Mouse (Mus musculus) embryo, embryonic 11 days (tissue): Measurements from ENCODE around the gene Zmym6.

Source experiments
- DNase-seq: peaks from one replicate; pipeline ENCODE4 v3.0.0-alpha.2; 2015

Gene Zmym6

DNA sequence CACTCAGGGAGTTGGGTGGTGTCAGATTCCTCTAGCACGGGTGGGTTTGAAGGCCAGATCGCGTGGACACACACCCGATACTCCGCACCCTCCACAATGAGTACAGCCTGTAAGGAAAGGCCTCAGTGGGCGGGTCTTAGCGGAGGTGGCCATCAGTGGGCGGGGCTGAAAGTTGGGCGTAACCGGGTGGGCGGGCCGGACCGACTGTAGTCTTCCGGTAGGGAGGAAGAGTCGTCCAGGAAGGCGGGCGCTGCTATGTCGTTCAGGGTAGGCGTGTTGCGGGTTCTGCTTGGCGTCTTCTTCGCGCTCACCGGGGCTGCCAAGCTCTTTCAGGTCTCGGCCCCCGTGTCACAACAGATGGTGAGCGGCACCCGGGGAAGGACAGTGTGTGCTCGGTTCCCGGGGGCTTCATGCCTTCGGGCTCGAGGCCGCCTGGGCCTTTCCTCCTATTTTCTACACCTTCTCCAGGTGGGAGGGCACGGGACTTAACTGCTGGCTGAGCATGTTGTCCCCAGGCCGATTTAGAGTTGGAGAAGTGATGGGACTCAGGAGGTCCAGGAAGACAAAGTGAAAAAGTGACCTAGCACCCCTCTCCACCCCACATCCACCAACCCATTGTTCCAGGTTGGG, 48.8 kb downstream of the Zmym6 start:
- peak; percentile 95 for DNase-seq

GRCm38 (mm10) chr4:127134687-127135086, 57.5 kb downstream of the Zmym6 start:
- no peak for DNase-seq

- DNase-seq = no peak
These were observed 60.4 kb downstream of the Zmym6 start for GRCm38 (mm10) chr4:127137591-127137990.

GRCm38 (mm10) chr4:127138486-127138885, 61.3 kb downstream of the Zmym6 start:
- no peak for DNase-seq

DNA sequence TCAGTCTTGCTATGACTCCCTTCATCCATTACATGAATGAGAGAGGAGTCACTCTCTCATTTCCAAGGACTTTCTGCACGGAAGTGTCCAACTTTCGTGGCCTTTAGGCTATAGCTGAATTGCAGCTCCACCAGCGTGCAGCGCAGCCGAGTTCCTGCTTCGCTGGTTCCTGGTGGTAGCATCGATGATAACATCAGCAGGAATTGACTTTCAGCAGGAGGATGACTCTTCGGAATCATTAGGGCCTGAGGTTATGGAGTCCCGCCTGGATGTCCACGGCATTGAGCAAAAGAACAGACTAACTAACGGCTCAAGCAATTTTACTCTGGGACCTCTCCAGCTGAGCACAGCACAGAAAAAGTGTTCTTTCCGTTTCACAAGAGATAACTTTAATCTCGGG, 72.8 kb downstream of the Zmym6 start:
- no peak for DNase-seq

- no peak for DNase-seq
These were observed 76.2 kb downstream of the Zmym6 start for GRCm38 (mm10) chr4:127153345-127153744.

GRCm38 (mm10) chr4:127155757-127156156, 78.6 kb downstream of the Zmym6 start:
- no peak for DNase-seq

DNA sequence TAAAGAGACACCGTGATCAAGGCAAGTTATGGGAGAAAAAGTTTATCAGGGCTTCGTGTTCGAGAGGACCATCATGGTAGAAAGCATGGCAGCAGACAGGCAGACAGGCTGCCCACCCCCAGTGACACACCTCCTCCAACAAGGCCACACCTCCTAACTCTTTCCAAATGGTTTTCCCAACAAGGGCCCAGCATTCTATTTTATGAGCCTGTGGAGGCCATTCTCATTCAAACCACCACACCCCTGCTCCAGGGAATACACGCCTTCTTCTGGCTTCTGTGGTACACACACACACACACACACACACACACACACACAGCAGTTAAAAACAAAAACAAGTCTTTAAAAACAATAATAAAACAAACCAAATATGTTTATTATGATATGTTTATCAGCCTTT, 80.6 kb downstream of the Zmym6 start:
- DNase-seq = no peak

GRCm38 (mm10) chr4:127163926-127164325, 86.7 kb downstream of the Zmym6 start:
- no peak for DNase-seq

DNA sequence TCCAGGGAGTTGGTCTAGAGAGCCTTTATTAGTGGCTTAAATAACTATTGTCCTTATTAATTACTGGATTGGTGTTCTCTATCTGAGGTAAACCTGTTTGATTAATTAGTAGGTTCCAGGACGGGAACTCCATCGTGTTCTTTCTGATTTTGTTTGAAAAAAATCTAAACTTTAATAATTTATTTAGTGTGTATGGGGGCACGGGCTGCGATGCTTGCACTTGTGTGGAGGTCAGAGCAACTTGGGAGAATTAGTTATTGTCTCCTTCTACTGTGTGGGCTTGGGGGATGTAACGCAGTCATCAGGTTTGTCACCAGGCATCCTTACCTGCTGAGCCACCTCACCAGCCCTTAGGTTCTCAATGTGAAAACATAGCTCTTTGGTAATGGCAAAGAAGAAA, 89.9 kb downstream of the Zmym6 start:
- no peak for DNase-seq

GRCm38 (mm10) chr4:127167731-127168130, 90.5 kb downstream of the Zmym6 start:
- DNase-seq = no peak

DNA sequence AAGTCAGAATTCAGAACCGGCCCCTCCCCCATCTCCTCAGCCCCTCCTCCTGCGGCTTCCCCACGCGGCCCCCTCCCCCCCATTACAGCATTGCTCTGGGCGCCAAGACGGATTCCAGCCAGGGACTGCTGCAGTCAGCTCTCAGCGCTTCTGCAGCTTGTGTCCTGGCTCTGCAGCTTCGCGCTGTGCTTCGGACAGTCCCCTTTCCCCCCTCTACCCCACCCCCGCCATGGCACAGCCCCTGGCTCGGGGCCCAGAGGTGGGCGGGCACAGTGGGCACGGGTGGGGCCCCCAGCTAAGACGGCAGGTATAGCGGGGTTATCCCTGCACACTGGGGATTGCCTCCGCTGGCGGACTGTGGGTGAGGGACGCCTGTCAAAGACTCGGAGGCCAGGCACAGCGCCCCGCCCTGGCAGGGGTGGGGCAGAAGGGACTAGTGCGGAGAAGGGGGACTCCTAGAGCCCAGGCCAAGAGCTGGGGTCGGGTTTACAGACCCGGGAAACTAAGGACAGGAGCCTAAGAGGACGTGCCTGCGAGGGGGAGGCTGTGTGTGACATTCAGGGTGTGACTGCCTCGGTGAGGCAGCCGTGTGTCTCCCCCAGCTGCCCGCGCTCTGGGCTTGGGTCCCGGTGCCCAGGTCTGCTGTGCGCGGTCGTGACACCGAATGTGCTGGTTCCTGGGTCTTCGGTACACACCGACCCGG, 91.2 kb downstream of the Zmym6 start:
- peak; percentile 75 for DNase-seq

DNA sequence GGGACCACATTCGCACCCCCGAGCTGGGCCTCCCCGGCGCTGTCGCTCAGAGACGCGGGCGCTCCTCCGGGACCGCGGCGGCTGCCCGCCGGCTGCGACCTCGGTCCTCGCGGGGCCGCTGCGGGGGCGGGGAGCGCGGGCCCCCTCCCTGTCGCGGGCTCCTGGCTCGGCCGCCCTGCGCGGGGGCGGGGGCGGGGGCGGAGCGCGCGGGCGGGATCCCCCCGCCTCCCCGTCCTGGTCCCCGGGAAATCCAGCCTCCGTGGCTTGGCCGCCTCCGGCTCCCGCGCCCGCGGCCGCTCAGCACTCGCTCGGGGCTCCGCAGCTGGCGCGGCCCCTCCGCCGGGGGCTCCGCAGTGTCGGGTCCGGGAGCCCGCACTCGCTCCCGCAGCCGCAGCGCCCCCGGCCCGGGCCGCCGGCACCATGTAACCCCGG, 91.7 kb downstream of the Zmym6 start, which contains the start of gene Dlgap3:
Gene Dlgap3 (plus strand): TSS at position 291 of the 432 bp plus-strand sequence.
- peak; percentile 76 for DNase-seq

GRCm38 (mm10) chr4:127169346-127170221, 92.4 kb downstream of the Zmym6 start:
- peak; percentile 55 for DNase-seq

DNA sequence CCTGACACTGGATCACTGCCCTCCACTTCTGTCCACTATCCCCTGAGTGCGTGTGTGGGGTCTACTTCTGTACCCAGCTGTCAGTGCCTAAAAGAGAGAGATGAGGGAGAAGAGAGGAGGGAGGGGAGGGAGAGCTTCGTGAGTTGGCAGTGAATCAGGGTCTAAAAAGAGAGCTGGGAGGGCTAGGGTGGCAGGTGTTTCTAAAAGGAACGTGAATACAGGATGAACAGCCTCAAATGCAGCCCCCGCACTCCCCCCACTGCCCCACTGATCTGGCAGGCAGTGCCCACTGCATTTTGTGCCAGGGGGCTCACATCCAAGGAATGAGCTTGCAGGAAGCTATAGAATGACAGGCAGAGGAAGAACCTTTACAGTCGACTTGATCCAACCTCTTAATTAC, 93.7 kb downstream of the Zmym6 start:
- DNase-seq = no peak

GRCm38 (mm10) chr4:127171341-127171905, 94.2 kb downstream of the Zmym6 start:
- DNase-seq = no peak

GRCm38 (mm10) chr4:127172119-127172518, 94.9 kb downstream of the Zmym6 start:
- no peak for DNase-seq

GRCm38 (mm10) chr4:127172614-127173013, 95.4 kb downstream of the Zmym6 start:
- no peak for DNase-seq

DNA sequence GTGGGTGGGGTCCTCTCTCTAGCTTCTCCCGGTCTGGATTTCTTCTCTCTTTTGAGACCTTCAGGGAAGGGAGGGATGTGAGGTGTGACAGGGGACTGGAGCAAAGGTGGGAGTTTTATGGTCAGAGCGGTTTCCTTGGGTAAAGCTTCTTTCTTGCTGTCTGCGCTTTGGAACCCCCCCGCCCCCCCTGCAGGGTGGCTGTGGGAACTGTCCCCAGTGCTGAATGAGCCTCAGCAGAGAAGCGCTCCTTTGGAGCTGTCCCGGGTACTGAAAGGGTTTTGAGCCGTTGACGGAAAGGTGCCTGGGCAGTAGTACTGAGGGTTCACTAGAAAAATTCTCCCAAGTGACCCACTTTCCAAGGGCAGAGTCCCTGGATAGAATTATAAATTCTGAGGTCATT, 96.3 kb downstream of the Zmym6 start:
- peak; percentile 87 for DNase-seq
